Mouse (Mus musculus) spleen, postnatal 10 days (tissue): ENCODE measurements around the gene Igsf8.

Experiments
- DNase-seq, 2 experiments: peaks; one replicate each; pipeline ENCODE4 v3.0.0; 2021 to 2022; ENCODE audit warnings: low spot score in 2 of 2

Gene Igsf8

DNA sequence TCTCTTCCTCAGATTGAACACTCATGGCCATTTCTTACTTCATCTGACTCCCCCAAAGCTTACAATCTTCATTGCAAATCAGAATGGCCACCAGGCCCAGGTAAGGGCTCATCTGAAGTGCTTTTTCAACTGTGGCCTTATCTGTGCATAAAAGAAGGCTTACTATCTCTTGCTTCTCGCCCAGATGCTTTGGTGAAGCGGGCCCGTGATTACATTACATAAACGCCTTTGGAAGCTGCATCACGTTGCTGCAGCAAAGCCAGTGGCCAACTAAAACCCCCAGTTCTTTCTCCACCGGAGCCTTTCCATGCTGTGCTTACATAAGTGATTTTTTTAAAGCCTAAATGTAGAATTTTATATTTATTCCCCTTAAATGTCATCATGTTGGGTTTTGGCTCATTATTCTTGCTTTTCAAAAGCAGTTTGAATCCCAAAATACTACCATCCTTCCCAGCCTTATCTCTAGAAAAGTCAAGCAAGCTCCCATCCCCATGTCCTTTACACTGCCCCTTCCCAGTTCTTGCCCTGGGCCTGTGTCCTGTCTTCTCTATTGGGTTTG is 62.4 kb downstream of the Igsf8 start:
- DNase-seq: no peak

GRCm38 (mm10) chr1:172324725-172325124 is 63.3 kb downstream of the Igsf8 start:
- DNase-seq: peak; percentile 57 to 84

DNA sequence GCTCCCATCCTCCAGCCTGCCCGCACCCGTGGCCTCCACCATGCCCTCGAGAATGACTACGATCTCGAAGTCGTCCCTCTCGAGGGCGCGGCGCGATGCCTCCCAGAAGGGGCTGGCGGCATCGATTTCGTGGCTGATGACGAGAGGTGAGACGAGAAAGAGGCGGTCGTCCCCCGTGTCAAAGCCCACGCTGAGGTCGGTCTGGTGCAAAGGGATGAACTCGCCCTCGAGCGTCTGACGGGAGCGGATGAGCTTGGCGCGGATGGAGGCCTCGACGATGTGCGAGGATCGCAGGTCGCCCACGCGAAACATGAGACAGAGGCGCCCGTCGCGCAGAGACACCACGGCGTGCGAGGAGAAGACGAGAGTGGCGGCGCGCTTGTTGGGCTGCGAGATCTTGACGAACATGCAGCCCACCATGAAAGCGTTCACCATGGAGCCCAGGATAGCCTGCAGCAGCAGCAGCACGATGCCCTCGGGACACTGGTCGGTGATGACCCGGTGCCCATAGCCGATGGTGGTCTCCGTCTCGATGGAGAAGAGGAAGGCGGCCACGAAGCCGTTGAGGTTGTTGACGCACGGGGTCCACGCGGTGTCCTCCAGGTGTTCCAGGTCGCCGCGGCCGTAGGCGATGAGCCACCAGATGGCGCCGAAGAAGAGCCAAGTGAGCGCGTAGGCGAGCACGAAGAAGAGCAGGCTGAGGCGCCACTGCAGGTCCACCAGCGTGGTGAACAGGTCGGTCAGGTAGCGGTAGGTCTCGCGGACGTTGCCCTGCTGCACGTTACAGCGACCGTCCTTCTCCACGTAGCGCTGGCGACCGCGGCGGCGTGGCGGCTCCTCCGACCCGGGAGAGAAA is 64.5 kb downstream of the Igsf8 start:
- DNase-seq: peak; percentile 51 to 82

DNA sequence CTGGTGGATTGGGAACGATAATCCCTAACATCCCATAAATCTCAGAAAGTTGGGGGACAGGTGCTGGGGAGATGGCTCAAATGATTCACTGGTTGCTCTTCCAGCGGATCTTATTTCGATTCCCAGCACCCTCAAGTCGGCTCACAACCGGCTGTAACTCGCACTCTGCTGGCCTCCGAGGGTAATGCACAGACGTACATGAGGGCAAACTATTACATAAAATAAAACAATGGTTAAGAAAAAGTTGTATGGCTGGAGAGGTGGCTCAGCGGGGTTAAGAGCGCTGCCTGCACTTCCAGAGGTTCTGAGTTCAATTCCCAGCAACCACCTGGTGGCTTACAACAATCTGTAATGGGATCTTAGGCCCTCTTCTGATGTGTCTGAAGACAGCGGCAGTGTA is 65.2 kb downstream of the Igsf8 start:
- DNase-seq: no peak

DNA sequence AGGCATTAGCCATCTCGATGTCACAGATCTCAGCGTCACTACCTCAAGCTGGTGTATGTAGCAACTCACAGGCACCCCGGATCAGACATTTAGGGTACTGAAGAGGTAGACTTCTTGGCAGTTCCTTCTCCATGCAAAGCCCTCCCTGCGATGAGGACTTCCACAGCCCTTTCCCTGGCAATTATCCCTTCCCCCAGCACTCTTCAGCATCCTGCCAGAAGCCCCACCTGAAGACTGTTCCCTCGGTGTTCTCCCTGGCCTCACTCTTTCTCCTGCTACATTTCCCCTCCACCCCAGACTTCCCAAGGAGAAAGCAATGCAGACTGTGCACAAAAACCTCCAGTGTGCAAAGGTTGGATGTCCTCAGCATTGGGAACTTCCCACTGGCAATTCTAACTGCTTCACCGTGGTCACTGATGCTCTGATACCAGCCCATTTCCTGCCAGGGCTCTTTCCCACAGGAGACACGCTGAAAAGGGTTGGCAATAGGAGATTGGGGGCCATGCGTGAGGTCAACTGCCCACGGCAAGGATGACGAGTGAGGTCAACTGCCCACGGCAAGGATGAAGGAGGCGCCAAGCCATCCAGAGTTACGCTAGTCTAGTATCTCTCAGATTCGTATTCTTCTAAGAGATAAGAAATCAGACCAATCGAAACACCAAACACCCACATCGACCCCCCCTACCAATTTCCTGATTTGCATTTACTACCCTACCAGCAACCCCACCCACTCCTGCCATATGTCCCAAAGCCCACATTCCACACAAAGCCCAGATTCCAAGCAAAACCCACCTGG is 66.0 kb downstream of the Igsf8 start:
- DNase-seq: no peak

DNA sequence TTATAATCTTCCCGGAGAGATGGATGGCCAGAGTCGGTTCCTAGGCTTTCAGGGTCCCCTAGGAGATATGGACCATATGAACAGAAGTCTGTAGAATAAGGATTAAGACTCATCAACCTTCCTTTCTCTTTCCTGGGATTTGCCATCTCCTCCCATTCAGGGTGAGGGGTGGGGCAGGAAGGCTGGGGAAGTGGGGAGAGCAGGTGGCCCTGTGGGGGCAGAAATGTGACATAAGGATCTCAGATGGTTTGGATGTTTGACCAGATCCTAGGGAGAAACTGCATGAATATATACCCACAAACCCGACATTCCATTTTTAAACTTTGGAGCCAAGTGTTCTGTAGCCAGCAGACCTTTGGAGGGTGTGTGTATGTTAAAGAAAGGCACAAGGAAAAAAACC is 66.6 kb downstream of the Igsf8 start:
- DNase-seq: no peak

GRCm38 (mm10) chr1:172328461-172328860 is 67.0 kb downstream of the Igsf8 start:
- DNase-seq: no peak

DNA sequence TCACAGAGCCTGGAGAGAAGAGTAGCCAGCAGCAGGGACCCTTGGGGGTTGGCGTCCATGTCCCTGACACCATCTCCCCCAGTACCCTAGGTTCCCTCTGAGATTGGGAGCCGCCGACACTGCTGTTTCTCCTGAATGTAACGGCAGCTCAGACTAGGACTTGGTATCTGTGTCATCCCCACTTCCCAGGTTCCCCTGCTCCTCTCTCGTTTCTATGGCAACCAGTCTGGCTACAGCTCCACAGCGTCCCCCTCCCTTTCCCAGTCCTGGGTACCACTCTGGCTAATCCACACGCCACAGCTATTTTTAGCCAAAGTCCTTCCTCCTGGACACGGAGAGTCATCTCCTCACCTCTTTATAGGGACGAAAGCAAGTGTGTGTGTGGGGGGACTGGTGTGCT is 67.7 kb downstream of the Igsf8 start, which contains the start of gene Kcnj9:
TSS of gene Kcnj9 (minus strand) at position 188 of the 400 bp plus-strand sequence.
- DNase-seq: no peak

DNA sequence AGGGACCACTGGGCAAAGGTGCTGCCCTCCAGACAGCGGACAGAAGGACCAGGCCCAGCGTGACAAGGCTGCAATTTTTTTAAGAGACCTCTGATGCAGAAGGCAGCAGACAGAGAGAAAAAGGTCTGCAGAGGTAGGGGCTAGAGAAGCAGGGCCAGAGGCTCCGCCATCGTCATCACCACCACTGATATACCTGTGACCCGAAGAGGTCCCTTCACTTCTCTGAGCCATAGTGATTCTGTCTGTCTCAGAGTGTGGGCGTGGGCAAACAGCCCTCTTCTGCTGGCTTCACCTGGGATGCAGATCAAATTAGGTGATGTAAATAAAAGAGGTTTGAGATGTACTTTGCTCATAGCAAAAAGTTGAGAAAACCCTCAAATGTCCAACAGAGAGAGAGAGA is 68.2 kb downstream of the Igsf8 start:
- DNase-seq: no peak

DNA sequence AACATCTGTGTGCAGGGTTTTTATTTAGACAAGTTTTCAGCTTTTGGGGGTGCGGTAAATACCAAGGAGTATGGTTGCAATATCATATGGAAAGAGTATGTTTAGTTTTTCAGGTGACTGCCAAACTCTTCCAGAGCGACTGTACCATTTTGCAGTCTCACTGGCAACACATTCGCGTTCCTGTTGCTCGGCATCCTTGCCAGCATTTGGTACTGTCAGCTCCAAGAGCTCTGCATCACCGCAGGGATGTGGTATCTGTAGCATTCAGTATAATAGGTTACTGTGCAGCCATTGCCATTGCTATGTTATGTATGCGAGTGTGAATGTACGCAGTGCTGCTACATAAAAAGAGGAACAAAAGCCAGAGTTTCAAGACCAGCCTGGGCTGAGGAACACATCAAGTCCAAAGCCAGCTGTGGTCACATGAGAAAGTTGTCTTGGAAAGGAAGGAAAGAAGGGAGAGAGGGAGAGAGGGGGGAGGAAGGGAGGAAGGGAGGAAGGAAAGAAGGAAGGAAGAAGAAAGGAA is 70.0 kb downstream of the Igsf8 start:
- no peak for DNase-seq

- no peak for DNase-seq
Measured at GRCm38 (mm10) chr1:172332925-172333324, 71.5 kb downstream of the Igsf8 start.

DNA sequence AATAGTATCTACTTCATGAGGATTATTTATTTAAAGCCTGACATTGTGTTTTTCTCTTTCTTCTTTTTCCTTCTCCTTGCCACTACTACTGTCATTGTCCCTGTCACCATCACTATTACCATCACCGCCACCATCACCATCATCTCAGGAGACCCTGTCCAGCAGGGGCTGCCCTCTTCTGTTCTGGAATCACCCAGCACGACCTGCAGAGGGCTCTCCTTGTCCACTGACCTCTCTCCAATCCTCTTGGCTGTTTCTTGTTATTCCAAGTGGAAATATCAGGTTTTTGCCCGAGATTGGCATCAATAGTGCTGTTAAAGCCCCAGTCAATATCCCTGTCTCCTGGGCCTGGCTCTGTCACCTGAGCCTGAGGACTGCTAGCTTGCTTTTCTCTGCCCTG is 72.1 kb downstream of the Igsf8 start:
- no peak for DNase-seq

GRCm38 (mm10) chr1:172335804-172336203 is 74.4 kb downstream of the Igsf8 start:
- no peak for DNase-seq

- DNase-seq: no peak
Measured at GRCm38 (mm10) chr1:172337411-172338185, 76.2 kb downstream of the Igsf8 start.

GRCm38 (mm10) chr1:172340729-172341321 is 79.4 kb downstream of the Igsf8 start, which contains the start of gene Kcnj10:
Kcnj10 (plus strand) TSS chr1:172341210.
- peak; percentile 26 to 77 for DNase-seq

DNA sequence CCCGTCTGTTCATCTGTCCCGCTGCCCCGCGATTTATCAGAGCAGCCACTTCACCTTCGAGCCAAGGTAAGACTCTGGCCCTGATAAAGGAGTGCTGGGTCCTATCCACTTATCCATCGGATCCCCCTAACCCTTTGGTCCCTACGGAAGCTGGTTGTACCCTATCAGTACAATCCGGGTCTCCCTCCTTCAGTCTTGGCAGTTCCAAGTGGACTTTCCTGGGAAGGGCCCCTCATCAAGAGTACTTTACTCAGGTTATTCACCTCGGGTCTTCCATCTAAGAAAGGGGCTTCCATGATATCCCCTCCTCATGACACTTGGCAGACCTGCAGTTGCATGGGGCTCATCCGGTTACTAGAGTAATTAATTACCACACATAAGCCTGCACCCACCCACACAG is 79.9 kb downstream of the Igsf8 start:
- no peak for DNase-seq

GRCm38 (mm10) chr1:172342729-172343128 is 81.3 kb downstream of the Igsf8 start:
- no peak for DNase-seq

DNA sequence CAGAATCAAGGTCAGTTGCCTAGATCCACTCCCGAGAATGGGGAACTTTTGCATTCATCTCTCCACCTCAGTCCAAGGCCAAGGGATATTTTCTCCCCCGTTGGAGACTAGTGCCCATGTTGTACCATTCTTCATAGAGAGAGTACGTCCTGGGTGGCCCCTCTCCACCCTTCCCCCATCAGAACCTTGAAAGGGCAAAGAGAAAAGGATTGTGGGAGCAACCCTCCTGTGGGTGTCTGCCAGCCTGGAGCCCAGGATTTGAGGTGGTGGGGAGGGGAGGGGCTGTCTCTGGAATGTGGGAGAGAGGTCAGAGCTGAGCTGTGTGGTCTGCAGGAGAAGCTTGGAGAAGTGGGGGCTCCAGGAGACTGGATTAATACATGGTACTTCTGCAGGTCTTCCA is 82.5 kb downstream of the Igsf8 start:
- DNase-seq: no peak

GRCm38 (mm10) chr1:172344820-172345219 is 83.4 kb downstream of the Igsf8 start:
- DNase-seq: no peak

DNA sequence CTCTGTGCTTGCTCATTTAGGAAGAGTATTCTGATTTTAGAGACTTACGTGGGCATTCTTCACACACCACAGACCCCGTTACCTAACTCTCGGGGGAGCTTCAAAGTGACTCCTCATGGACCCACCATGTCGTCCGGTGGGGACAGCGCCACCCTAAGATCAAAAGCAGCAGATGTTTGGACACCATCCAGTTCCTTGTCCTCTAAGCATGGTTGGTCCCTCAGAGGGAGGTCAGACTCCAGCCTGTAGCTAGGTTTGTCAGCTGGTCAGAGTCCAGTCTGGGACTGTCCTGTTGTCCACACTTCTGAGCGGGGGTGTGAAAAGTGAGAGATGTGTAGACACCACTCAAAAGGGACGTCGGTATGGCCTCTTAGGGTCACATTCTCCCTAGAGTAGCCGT is 85.3 kb downstream of the Igsf8 start:
- DNase-seq: no peak

DNA sequence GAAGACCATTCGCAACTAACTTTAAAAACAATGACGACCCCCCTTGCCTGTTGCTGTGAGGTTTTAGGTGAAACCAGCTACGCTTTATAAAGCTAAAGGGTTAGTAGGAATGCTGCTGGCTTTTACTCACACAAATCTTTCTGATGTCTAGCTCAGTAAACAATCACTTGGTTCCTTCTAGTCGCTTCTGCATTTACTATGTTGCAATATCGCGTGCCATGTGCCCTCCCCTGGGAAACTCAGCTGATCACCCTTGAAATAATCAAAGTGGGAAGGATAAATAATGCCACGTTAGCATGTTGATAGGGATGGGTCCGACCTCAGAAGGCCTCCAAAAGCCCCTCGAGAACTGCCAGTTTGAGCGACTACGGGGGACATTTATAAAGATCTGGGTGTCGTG is 85.9 kb downstream of the Igsf8 start:
- no peak for DNase-seq
